ENCODE assay signal across 8 mouse cellular contexts in genomic region chr8:94950046-94950445, GRCm38 (mm10). TPM values are rescaled to one million over a fixed set of nuclear protein-coding genes. Genes with fewer than 3 reads are reported as not detected.
A peak's percentile ranks its signal among the peaks of the same experiment; 100 is the strongest.
DNase-seq lines count a peak whose midpoint lies in the region; ATAC-seq lines count a peak whose summit lies in the region.

No protein-coding gene starts in this region.

- no peak overlapping the region for H3K9ac ChIP-seq in hindbrain, embryonic 12.5 days
- H3K9ac ChIP-seq in lung, embryonic 16.5 days (ENCODE audit: low read length): no peak overlapping the region

- H3K27me3 ChIP-seq in hindbrain, embryonic 12.5 days: no peaks in the 10 kb centered on the region
- no peaks in the 10 kb centered on the region for H3K27me3 ChIP-seq in lung, embryonic 16.5 days (ENCODE audit: control insufficient read depth, insufficient read depth, low read depth, low read length)

- WGBS in hindbrain, embryonic 12.5 days: 14% methylated on average over 4 of the region's 4 CpGs
- 9% methylated on average over 4 of the region's 4 CpGs for whole genome bisulfite sequencing in lung, embryonic 16.5 days

- H3K36me3 ChIP-seq in hindbrain, embryonic 12.5 days: no peaks in the 10 kb centered on the region
- H3K36me3 ChIP-seq in lung, embryonic 16.5 days (ENCODE audit: control insufficient read depth, insufficient read depth, low read length): no peaks in the 10 kb centered on the region

- H3K4me3 ChIP-seq in hindbrain, embryonic 12.5 days: no peak overlapping the region
- H3K4me3 ChIP-seq in lung, embryonic 16.5 days (ENCODE audit: low read length): no peak overlapping the region

- H3K9me3 ChIP-seq in hindbrain, embryonic 12.5 days (replicated peaks): no peaks in the 10 kb centered on the region
- no peaks in the 10 kb centered on the region for H3K9me3 ChIP-seq in lung, embryonic 16.5 days (ENCODE audit: control insufficient read depth, low read length)

- peak; percentile 83 for DNase-seq in MN1 (ENCODE audit: low spot score)
- peak; percentile 67 for DNase-seq in cerebellum, adult 11-12 months
- peak; percentile 78 for DNase-seq in forelimb bud, embryonic 11.5 days (ENCODE audit: low read depth, low spot score)
- peak; percentile 79 for DNase-seq in layer of hippocampus, adult 9-11 months
- peak; percentile 48 for DNase-seq in ovary, postnatal 10 days (ENCODE audit: low spot score)
- peak; percentile 74 for DNase-seq in thymus, postnatal 0 days (ENCODE audit: low spot score)

- H3K27ac ChIP-seq in hindbrain, embryonic 12.5 days: no peak overlapping the region
- H3K27ac ChIP-seq in lung, embryonic 16.5 days (ENCODE audit: low read length): no peak overlapping the region

- no peak overlapping the region for H3K4me2 ChIP-seq in hindbrain, embryonic 12.5 days (replicated peaks)
- H3K4me2 ChIP-seq in lung, embryonic 16.5 days (ENCODE audit: low read depth, low read length): no peak overlapping the region

- peak; percentile 81 for ATAC-seq in hindbrain, embryonic 12.5 days (ENCODE audit: low FRiP score)
- ATAC-seq in lung, embryonic 16.5 days (ENCODE audit: low read depth): peak; percentile 34; the same call in 1 of the 2 replicates

- 0 out of 2 replicates have a peak, but pooled peaks cover 5% of the 10 kb centered on the region for H3K4me1 ChIP-seq in hindbrain, embryonic 12.5 days
- H3K4me1 ChIP-seq in lung, embryonic 16.5 days (replicated peaks; ENCODE audit: control insufficient read depth, insufficient read depth, low read length): peaks cover 9% of the 10 kb centered on the region

RNA-seq across cellular contexts. Expression of gene Adgrg1, which starts 24.5 kb away (rescaled TPM):
- polyA plus RNA-seq in hindbrain, embryonic 12.5 days (2016; fragmentation: Nextera tagmentation; extraction: Ambion mirVana): 187 and 194 TPM in 2 replicates
- 39.8 and 42.9 TPM in 2 replicates for polyA plus RNA-seq in lung, embryonic 16.5 days (2015; fragmentation: Nextera tagmentation; extraction: Ambion mirVana)
- 37.8 and 43.2 TPM in 2 replicates for polyA plus RNA-seq in thymus, postnatal 0 days (2015; fragmentation: Nextera tagmentation; extraction: Ambion mirVana)

RNA-seq across cellular contexts. Expression of gene Adgrg5, which starts 26.6 kb away (rescaled TPM):
- 0.12 TPM in 1 of 2 replicates, not detected in the other for polyA plus RNA-seq in hindbrain, embryonic 12.5 days (2016; fragmentation: Nextera tagmentation; extraction: Ambion mirVana)
- 0.15 and 0.73 TPM in 2 replicates for polyA plus RNA-seq in lung, embryonic 16.5 days (2015; fragmentation: Nextera tagmentation; extraction: Ambion mirVana)
- polyA plus RNA-seq in thymus, postnatal 0 days (2015; fragmentation: Nextera tagmentation; extraction: Ambion mirVana): 5.4 and 5.5 TPM in 2 replicates

RNA-seq across cellular contexts. Expression of gene Ccdc102a, which starts 32.1 kb away (rescaled TPM):
- 30.8 and 30.9 TPM in 2 replicates for polyA plus RNA-seq in hindbrain, embryonic 12.5 days (2016; fragmentation: Nextera tagmentation; extraction: Ambion mirVana)
- polyA plus RNA-seq in lung, embryonic 16.5 days (2015; fragmentation: Nextera tagmentation; extraction: Ambion mirVana): 18.2 and 18.5 TPM in 2 replicates
- polyA plus RNA-seq in thymus, postnatal 0 days (2015; fragmentation: Nextera tagmentation; extraction: Ambion mirVana): 7.8 and 9.4 TPM in 2 replicates
